Mouse (Mus musculus) ZHBTc4 (cell line): ENCODE results near the gene Fam209.

ENCODE experiments used
- DNase-seq: peaks from one replicate; pipeline ENCODE4 v3.0.0-alpha.2; 2011; ENCODE audit warnings: low read depth, low spot score

The Fam209 gene

GRCm38 (mm10) chr2:172477350-172477749 is 5.0 kb downstream of the Fam209 start:
- no peak for DNase-seq

GRCm38 (mm10) chr2:172477860-172478259 is 5.5 kb downstream of the Fam209 start:
- peak; percentile 86 for DNase-seq

- DNase-seq: no peak
These were observed 8.0 kb downstream of the Fam209 start for GRCm38 (mm10) chr2:172480296-172480695.

- DNase-seq: peak; percentile 63
These were observed 9.5 kb downstream of the Fam209 start for GRCm38 (mm10) chr2:172481654-172482385.

- DNase-seq: no peak
These were observed 11.6 kb downstream of the Fam209 start for GRCm38 (mm10) chr2:172483766-172484413.

GRCm38 (mm10) chr2:172484696-172485370 is 12.5 kb downstream of the Fam209 start:
- DNase-seq: no peak

- DNase-seq: no peak
These were observed 24.5 kb downstream of the Fam209 start for GRCm38 (mm10) chr2:172496736-172497345.

GRCm38 (mm10) chr2:172498823-172499222 is 26.5 kb downstream of the Fam209 start:
- peak; percentile 73 for DNase-seq

GRCm38 (mm10) chr2:172500752-172501316 is 28.5 kb downstream of the Fam209 start:
- DNase-seq: no peak

- DNase-seq: peak; percentile 71
These were observed 29.0 kb downstream of the Fam209 start for GRCm38 (mm10) chr2:172501341-172501740.

- DNase-seq: peak; percentile 59
These were observed 29.8 kb downstream of the Fam209 start for GRCm38 (mm10) chr2:172502168-172502567.

GRCm38 (mm10) chr2:172506121-172506520 is 33.8 kb downstream of the Fam209 start:
- no peak for DNase-seq

GRCm38 (mm10) chr2:172510056-172510712 is 37.9 kb downstream of the Fam209 start:
- DNase-seq: peak; percentile 88

GRCm38 (mm10) chr2:172510899-172511298 is 38.6 kb downstream of the Fam209 start:
- no peak for DNase-seq

GRCm38 (mm10) chr2:172516407-172516992 is 44.2 kb downstream of the Fam209 start:
- DNase-seq: peak; percentile 97

GRCm38 (mm10) chr2:172520616-172521371 is 48.5 kb downstream of the Fam209 start:
- DNase-seq: peak; percentile 82

GRCm38 (mm10) chr2:172522528-172522927 is 50.2 kb downstream of the Fam209 start:
- DNase-seq: peak; percentile 74
